Mouse (Mus musculus): ENCODE data around the gene Cyp4f39.

- TF ChIP-seq CTCF (IDR thresholded peaks at IDR 0.05 in 2 of 3, conservative IDR thresholded peaks at IDR 0.05 in 1 of 3; ENCODE audit: control insufficient read depth in 1 of 3, insufficient read depth in 1 of 3, low read depth in 2 of 3, low read length in 3 of 3, poor library complexity in 1 of 3, severe bottlenecking in 1 of 3) (no peak), ZNF384 (IDR thresholded peaks at IDR 0.05; ENCODE audit: low read depth, low read length) (no peak), POLR2A (IDR thresholded peaks at IDR 0.05; ENCODE audit: control insufficient read depth in 1 of 2, insufficient read depth in 1 of 2, low read depth in 1 of 2, low read length in 2 of 2, poor library complexity in 1 of 2) (no peak), SIN3A (IDR thresholded peaks at IDR 0.05; ENCODE audit: low read length) (no peak), CHD1 (IDR thresholded peaks at IDR 0.05; ENCODE audit: low read depth, low read length) (no peak), TAL1 (IDR thresholded peaks at IDR 0.05; ENCODE audit: low read length) (no peak), MAX (IDR thresholded peaks at IDR 0.05; ENCODE audit: low read length) (no peak), GATA1 (IDR thresholded peaks at IDR 0.05; ENCODE audit: low read depth, low read length) (no peak), BHLHE40 (IDR thresholded peaks at IDR 0.05; ENCODE audit: borderline replicate concordance, low read depth, low read length) (no peak)
Measured at GRCm38 (mm10) chr17:32527748-32528147, 75.2 kb downstream of the Cyp4f39 start.

All from MEL (cell line).